Mouse (Mus musculus): ENCODE data around the gene Trim40.

The Trim40 gene

GRCm38 (mm10) chr17:36839001-36839400 is 50.9 kb downstream of the Trim40 start:
- DNase-seq (ENCODE audit: low read depth), result no peak

- DNase-seq (ENCODE audit: low read depth), result peak; percentile 98
Observed at GRCm38 (mm10) chr17:36836874-36837647, 52.9 kb downstream of the Trim40 start, which contains the start of gene Trim26. Gene Trim26, plus strand, starts transcription at chr17:36837134.

GRCm38 (mm10) chr17:36836427-36836812 is 53.5 kb downstream of the Trim40 start:
- DNase-seq (ENCODE audit: low read depth), result no peak

- no peak for DNase-seq (ENCODE audit: low read depth)
Observed at GRCm38 (mm10) chr17:36835591-36836426, 54.1 kb downstream of the Trim40 start.

GRCm38 (mm10) chr17:36832694-36833093 is 57.2 kb downstream of the Trim40 start:
- DNase-seq (ENCODE audit: low read depth), result no peak

Measured in c-Kit-positive CD71-negative TER-119-negative erythroid progenitor cells, embryonic 14.5 days (primary cell).